In genomic region chr19:4227894-4228678, GRCm38 (mm10) we compare ENCODE assay signal across 8 mouse cellular contexts. TPM values are rescaled to one million over a fixed set of nuclear protein-coding genes. Genes with fewer than 3 reads are reported as not detected.
A peak's percentile ranks its signal among the peaks of the same experiment; 100 is the strongest.
DNase-seq lines count a peak whose midpoint lies in the region; ATAC-seq and TF ChIP-seq lines count a peak whose summit lies in the region.

No protein-coding gene starts in this region.

- no peaks in the 10 kb centered on the region for H3K27me3 ChIP-seq in C2C12 (ENCODE audit: control insufficient read depth, insufficient read depth, insufficient read length)
- no peaks in the 10 kb centered on the region for H3K27me3 ChIP-seq in kidney, embryonic 14.5 days (ENCODE audit: control insufficient read depth, insufficient read depth, low read length)
- H3K27me3 ChIP-seq in lung, embryonic 14.5 days (ENCODE audit: insufficient read depth, low read length) = no peaks in the 10 kb centered on the region; the same call in 1 of the 2 replicates

- peak; percentile 22; the same call in 1 of the 2 replicates for ATAC-seq in kidney, embryonic 14.5 days (ENCODE audit: low FRiP score, low TSS enrichment)
- peak; percentile 52; the same call in 1 of the 2 replicates for ATAC-seq in lung, embryonic 14.5 days (ENCODE audit: insufficient read depth)
- no peak for ATAC-seq in inflammation-experienced regulatory T-cells, adult 6 months

- H3K9me3 ChIP-seq in ES-E14 (ENCODE audit: control insufficient read depth, insufficient read depth, low read depth, low read length) = no peaks in the 10 kb centered on the region
- H3K9me3 ChIP-seq in kidney, embryonic 14.5 days (ENCODE audit: control insufficient read depth, low read length) = no peaks in the 10 kb centered on the region
- no peaks in the 10 kb centered on the region for H3K9me3 ChIP-seq in lung, embryonic 14.5 days (ENCODE audit: low read depth, low read length)

- TF ChIP-seq CTCF in C2C12 (IDR thresholded peaks at IDR 0.05; ENCODE audit: control insufficient read depth, insufficient read depth, insufficient read length) = peak; percentile 61
- peak; percentile 98 for TF ChIP-seq CTCF in lung, embryonic 14.5 days (IDR thresholded peaks at IDR 0.05; ENCODE audit: low read depth)

- WGBS in kidney, embryonic 14.5 days = 24% methylated on average over 8 of the region's 8 CpGs
- 11% methylated on average over 8 of the region's 8 CpGs for WGBS in lung, embryonic 14.5 days

- no peak overlapping the region for H3K4me3 ChIP-seq in C2C12 (ENCODE audit: insufficient read depth, poor library complexity, severe bottlenecking)
- H3K4me3 ChIP-seq in ES-E14 (ENCODE audit: insufficient read depth in 1 of 2, low read depth in 1 of 2, low read length in 2 of 2, poor library complexity in 1 of 2, severe bottlenecking in 1 of 2) = no peak overlapping the region
- H3K4me3 ChIP-seq in kidney, embryonic 14.5 days (ENCODE audit: low read length) = no peak overlapping the region
- no peak overlapping the region for H3K4me3 ChIP-seq in lung, embryonic 14.5 days (ENCODE audit: low read depth, low read length)

- no peak overlapping the region for H3K4me2 ChIP-seq in kidney, embryonic 14.5 days (replicated peaks; ENCODE audit: low read depth, low read length)
- no peak overlapping the region for H3K4me2 ChIP-seq in lung, embryonic 14.5 days

- H3K27ac ChIP-seq in ES-E14 (ENCODE audit: insufficient read depth, low read depth, low read length, poor library complexity, severe bottlenecking) = no peak overlapping the region
- H3K27ac ChIP-seq in kidney, embryonic 14.5 days (ENCODE audit: low read depth, low read length) = no peak overlapping the region
- no peak overlapping the region for H3K27ac ChIP-seq in lung, embryonic 14.5 days (ENCODE audit: low read depth)

- peak; percentile 84 for DNase-seq in ES-E14 (ENCODE audit: low read depth, low spot score)
- peak; percentile 76 for DNase-seq in cerebellum, adult 9-11 months
- DNase-seq in gastrocnemius, postnatal 25 days = peak; percentile 68
- DNase-seq in lung, embryonic 14.5 days = peak; percentile 94
- peak; percentile 78 to 86 for DNase-seq in right cerebral cortex, postnatal 10 days (ENCODE audit: low spot score in 2 of 2)

- peaks cover 2 to 9% of the 10 kb centered on the region in 2 experiments; a peak in 1 of 4 replicates for H3K4me1 ChIP-seq in ES-E14 (ENCODE audit: control insufficient read depth in 2 of 2, insufficient read depth in 2 of 2, low read length in 2 of 2, poor library complexity in 1 of 2)
- peaks cover 23% of the 10 kb centered on the region for H3K4me1 ChIP-seq in kidney, embryonic 14.5 days (ENCODE audit: control insufficient read depth, insufficient read depth, low read length)
- H3K4me1 ChIP-seq in lung, embryonic 14.5 days (ENCODE audit: insufficient read depth) = peaks cover 4% of the 10 kb centered on the region; the same call in 1 of the 2 replicates

- H3K79me2 ChIP-seq in C2C12 (ENCODE audit: control insufficient read depth, insufficient read depth) = peaks cover 9% of the 10 kb centered on the region

- in situ Hi-C loops in ES-E14 (cut with MboI; ENCODE audit: low sequenced_read_pairs in 2 of 2, unreplicated experiment in 2 of 2) = no loop called here

- H3ac ChIP-seq in C2C12 (ENCODE audit: control insufficient read depth, insufficient read length, low read depth) = no peak overlapping the region

- H3K36me3 ChIP-seq in C2C12 (ENCODE audit: control insufficient read depth, insufficient read depth) = peaks cover 14% of the 10 kb centered on the region
- H3K36me3 ChIP-seq in ES-E14 (ENCODE audit: control insufficient read depth, insufficient read depth, low read length, poor library complexity, severe bottlenecking) = no peaks in the 10 kb centered on the region
- no peaks in the 10 kb centered on the region for H3K36me3 ChIP-seq in kidney, embryonic 14.5 days (ENCODE audit: control insufficient read depth, insufficient read depth, low read length)
- H3K36me3 ChIP-seq in lung, embryonic 14.5 days (ENCODE audit: insufficient read depth) = no peaks in the 10 kb centered on the region

- no peaks in the 10 kb centered on the region for H3K79me3 ChIP-seq in C2C12 (ENCODE audit: low read depth)

- no peak overlapping the region for H3K9ac ChIP-seq in ES-E14 (ENCODE audit: insufficient read depth, low read depth, low read length, poor library complexity, severe bottlenecking)
- H3K9ac ChIP-seq in kidney, embryonic 14.5 days (ENCODE audit: low read depth, low read length) = no peak overlapping the region
- no peak overlapping the region for H3K9ac ChIP-seq in lung, embryonic 14.5 days

TF ChIP-seq in C2C12, 6 proteins besides CTCF, POLR2A, EP300 and RAD21:
- TF ChIP-seq FOSL1 (IDR thresholded peaks at IDR 0.05; ENCODE audit: insufficient read depth, low read length, poor library complexity, severe bottlenecking) = no peak
- TF ChIP-seq MAX (IDR thresholded peaks at IDR 0.05) = no peak
- no peak for TF ChIP-seq MYOD1 (IDR thresholded peaks at IDR 0.05; ENCODE audit: control insufficient read depth, insufficient read length, low read depth)
- no peak for TF ChIP-seq USF1 (IDR thresholded peaks at IDR 0.05; ENCODE audit: low read depth)
- no peak for TF ChIP-seq CEBPB (IDR thresholded peaks at IDR 0.05; ENCODE audit: low read depth)
- TF ChIP-seq MYOG (IDR thresholded peaks at IDR 0.05; ENCODE audit: control insufficient read depth, extremely low read depth, insufficient read length) = no peak

TF ChIP-seq in ES-E14, 5 proteins besides CTCF, POLR2A, EP300 and RAD21:
- TF ChIP-seq MAFK (IDR thresholded peaks at IDR 0.05; ENCODE audit: insufficient read depth, low read depth, low read length) (no peak), HCFC1 (IDR thresholded peaks at IDR 0.05; ENCODE audit: borderline replicate concordance, insufficient read depth, low read length) (no peak), ZNF384 (IDR thresholded peaks at IDR 0.05; ENCODE audit: low read depth, low read length) (no peak), CHD2 (IDR thresholded peaks at IDR 0.05; ENCODE audit: low read depth, low read length) (no peak), ZC3H11A (IDR thresholded peaks at IDR 0.05; ENCODE audit: borderline replicate concordance, low read depth, low read length) (peak; percentile 92)

RNA-seq across cellular contexts. Expression of gene Pold4, which starts 3.6 kb away (rescaled TPM):
- 112 TPM for polyA plus RNA-seq in C2C12 (2012; fragmentation: generic; extraction: Trizol)
- total RNA-seq in ES-E14 (2012; rRNA removed) = 6.2 and 8.7 TPM in 2 replicates
- total RNA-seq in gastrocnemius, postnatal 25 days (2021) = 10 to 100 TPM; 13.0 to 21.1 TPM
- polyA plus RNA-seq in kidney, embryonic 14.5 days (2014; fragmentation: Nextera tagmentation; extraction: Ambion mirVana) = 26.4 and 28.2 TPM in 2 replicates
- 22.6 and 22.8 TPM in 2 replicates for polyA plus RNA-seq in lung, embryonic 14.5 days (2014; fragmentation: Nextera tagmentation; extraction: Ambion mirVana)
- 100 to 1,000 TPM in 2 of 3 experiments, 10 to 100 TPM in 1; 96.4 to 134 (median 118) TPM for polyA plus RNA-seq in inflammation-experienced regulatory T-cells, adult 6 months (2017; shearing (Covaris generic))

RNA-seq across cellular contexts. Expression of gene AC109138.7, which starts 13.9 kb away (rescaled TPM):
- 0.90 TPM for polyA plus RNA-seq in C2C12 (2012; fragmentation: generic; extraction: Trizol)
- total RNA-seq in ES-E14 (2012; rRNA removed) = not detected in 2 replicates
- total RNA-seq in gastrocnemius, postnatal 25 days (2021) = not detected
- polyA plus RNA-seq in kidney, embryonic 14.5 days (2014; fragmentation: Nextera tagmentation; extraction: Ambion mirVana) = not detected in 2 replicates
- polyA plus RNA-seq in lung, embryonic 14.5 days (2014; fragmentation: Nextera tagmentation; extraction: Ambion mirVana) = not detected in 2 replicates
- polyA plus RNA-seq in inflammation-experienced regulatory T-cells, adult 6 months (2017; shearing (Covaris generic)) = not detected

RNA-seq across cellular contexts. Expression of gene Clcf1, which starts 14.0 kb away (rescaled TPM):
- polyA plus RNA-seq in C2C12 (2012; fragmentation: generic; extraction: Trizol) = 24.8 TPM
- 2.2 and 2.7 TPM in 2 replicates for total RNA-seq in ES-E14 (2012; rRNA removed)
- total RNA-seq in gastrocnemius, postnatal 25 days (2021) = under 1 TPM; 0.28 to 0.59 TPM
- 5.7 and 5.9 TPM in 2 replicates for polyA plus RNA-seq in kidney, embryonic 14.5 days (2014; fragmentation: Nextera tagmentation; extraction: Ambion mirVana)
- 4.4 and 5.0 TPM in 2 replicates for polyA plus RNA-seq in lung, embryonic 14.5 days (2014; fragmentation: Nextera tagmentation; extraction: Ambion mirVana)
- 10 to 100 TPM; 13.4 to 51.6 (median 33.9) TPM for polyA plus RNA-seq in inflammation-experienced regulatory T-cells, adult 6 months (2017; shearing (Covaris generic))

RNA-seq across cellular contexts. Expression of gene Rad9a, which starts 26.6 kb away (rescaled TPM):
- 33.3 TPM for polyA plus RNA-seq in C2C12 (2012; fragmentation: generic; extraction: Trizol)
- total RNA-seq in ES-E14 (2012; rRNA removed) = 33.1 and 42.1 TPM in 2 replicates
- total RNA-seq in gastrocnemius, postnatal 25 days (2021) = 1 to 10 TPM; 2.5 to 3.5 TPM
- polyA plus RNA-seq in kidney, embryonic 14.5 days (2014; fragmentation: Nextera tagmentation; extraction: Ambion mirVana) = 34.7 and 39.5 TPM in 2 replicates
- 42.1 and 47.4 TPM in 2 replicates for polyA plus RNA-seq in lung, embryonic 14.5 days (2014; fragmentation: Nextera tagmentation; extraction: Ambion mirVana)
- 10 to 100 TPM; 43.6 to 63.0 (median 59.1) TPM for polyA plus RNA-seq in inflammation-experienced regulatory T-cells, adult 6 months (2017; shearing (Covaris generic))

RNA-seq across cellular contexts. Expression of gene Ppp1ca, which starts 36.2 kb away (rescaled TPM):
- polyA plus RNA-seq in C2C12 (2012; fragmentation: generic; extraction: Trizol) = 819 TPM
- 407 and 426 TPM in 2 replicates for total RNA-seq in ES-E14 (2012; rRNA removed)
- total RNA-seq in gastrocnemius, postnatal 25 days (2021) = 100 to 1,000 TPM; 206 to 208 TPM
- polyA plus RNA-seq in kidney, embryonic 14.5 days (2014; fragmentation: Nextera tagmentation; extraction: Ambion mirVana) = 987 and 1,041 TPM in 2 replicates
- polyA plus RNA-seq in lung, embryonic 14.5 days (2014; fragmentation: Nextera tagmentation; extraction: Ambion mirVana) = 960 and 994 TPM in 2 replicates
- polyA plus RNA-seq in inflammation-experienced regulatory T-cells, adult 6 months (2017; shearing (Covaris generic)) = 1,000 to 10,000 TPM in 1 of 3 experiments, 100 to 1,000 TPM in 2; 808 to 1,210 (median 823) TPM
